Mouse (Mus musculus): ENCODE measurements at regions not wholly inside any gene's neighbourhood (a gene's known extent, or its start where the extent isn't known, plus 50 kb on each side); places are given as distances from the start of the nearest gene placed in this dataset.
"Not testable (repeated sequence)": the region's sequence is repeated elsewhere in the genome, so short reads cannot be mapped to it uniquely, and the experiment has no call there.

- peak; percentile 94 for DNase-seq (ENCODE audit: low read depth, low spot score)
Measured at GRCm38 (mm10) chr13:66715191-66716161, 189.2 kb upstream of the Gm10767 start.

GRCm38 (mm10) chr13:66711010-66711409 is 193.7 kb upstream of the Gm10767 start:
- DNase-seq (ENCODE audit: low read depth, low spot score), result peak; percentile 100

- peak; percentile 99 for DNase-seq (ENCODE audit: low read depth, low spot score)
Measured at GRCm38 (mm10) chr13:66697983-66698535, 206.7 kb upstream of the Gm10767 start.

GRCm38 (mm10) chr13:66680766-66681165 is 223.9 kb upstream of the Gm10767 start:
- DNase-seq (ENCODE audit: low read depth, low spot score), result peak; percentile 99

- peak; percentile 34 for DNase-seq (ENCODE audit: low read depth, low spot score)
Measured at GRCm38 (mm10) chr13:66642245-66642644, 201.3 kb upstream of the 2410141K09Rik start.

GRCm38 (mm10) chr13:66625761-66626160 is 184.8 kb upstream of the 2410141K09Rik start:
- peak; percentile 60 for DNase-seq (ENCODE audit: low read depth, low spot score)

- DNase-seq (ENCODE audit: low read depth, low spot score), result not testable (repeated sequence)
Measured at GRCm38 (mm10) chr13:66586041-66586440, 145.1 kb upstream of the 2410141K09Rik start.

GRCm38 (mm10) chr13:66563616-66564015 is 122.7 kb upstream of the 2410141K09Rik start:
- peak; percentile 84 for DNase-seq (ENCODE audit: low read depth, low spot score)

GRCm38 (mm10) chr13:66556397-66556796 is 115.5 kb upstream of the 2410141K09Rik start:
- not testable (repeated sequence) for DNase-seq (ENCODE audit: low read depth, low spot score)

GRCm38 (mm10) chr13:66547951-66548350 is 107.0 kb upstream of the 2410141K09Rik start:
- peak; percentile 40 for DNase-seq (ENCODE audit: low read depth, low spot score)

GRCm38 (mm10) chr13:66519596-66519995 is 78.7 kb upstream of the 2410141K09Rik start:
- peak; percentile 0 for DNase-seq (ENCODE audit: low read depth, low spot score)
